Mouse (Mus musculus): ENCODE measurements around the gene Nfatc2.

The Nfatc2 gene

GRCm38 (mm10) chr2:168601491-168602386 is at the start of gene Nfatc2:
Nfatc2 (minus strand) TSS chr2:168601657.
- DNase-seq: peak; percentile 74 to 76

DNA sequence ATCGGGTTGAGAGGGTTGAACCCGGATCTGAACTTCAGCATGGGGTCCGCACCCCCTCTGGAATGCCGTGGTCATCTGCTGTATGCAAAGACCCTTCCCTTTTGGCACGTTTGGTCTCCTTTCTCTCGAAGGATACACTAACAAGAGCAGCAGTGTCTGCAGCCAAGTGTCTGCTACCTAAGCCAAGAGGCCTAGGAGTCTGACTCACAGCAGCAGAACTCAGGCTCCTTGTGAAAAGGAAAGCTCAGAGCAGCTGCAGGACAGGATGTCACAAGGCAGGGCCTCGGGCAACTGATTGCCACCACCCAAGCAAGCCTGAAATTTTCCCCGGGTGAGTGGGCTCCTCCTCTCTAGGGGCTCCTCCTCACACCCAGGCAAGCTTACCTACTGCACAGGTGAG is 46.7 kb upstream of the Nfatc2 start:
- DNase-seq: no peak

DNA sequence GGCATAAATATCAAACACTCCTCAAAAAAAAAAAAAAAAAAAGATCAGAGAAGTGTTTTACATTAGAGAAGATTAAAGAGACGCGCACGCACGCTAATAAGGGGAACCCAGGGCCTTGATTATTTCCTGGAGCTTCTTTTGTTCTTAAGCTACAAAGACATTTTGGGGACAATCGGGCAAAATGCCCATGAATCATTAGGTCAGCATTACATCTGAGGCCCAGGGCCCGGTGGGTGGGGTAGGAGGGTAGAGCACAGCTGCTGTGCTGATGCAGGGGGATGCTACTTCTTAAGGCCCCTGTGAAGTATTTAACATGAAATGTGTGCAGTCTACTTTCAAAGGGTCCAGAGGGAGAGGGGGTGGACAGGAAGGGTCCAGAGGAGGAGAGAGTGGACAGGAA is 43.4 kb upstream of the Nfatc2 start:
- no peak for DNase-seq

GRCm38 (mm10) chr2:168643524-168644177 is 42.2 kb upstream of the Nfatc2 start:
- peak in 1 of 2 experiments; percentile 33 for DNase-seq

DNA sequence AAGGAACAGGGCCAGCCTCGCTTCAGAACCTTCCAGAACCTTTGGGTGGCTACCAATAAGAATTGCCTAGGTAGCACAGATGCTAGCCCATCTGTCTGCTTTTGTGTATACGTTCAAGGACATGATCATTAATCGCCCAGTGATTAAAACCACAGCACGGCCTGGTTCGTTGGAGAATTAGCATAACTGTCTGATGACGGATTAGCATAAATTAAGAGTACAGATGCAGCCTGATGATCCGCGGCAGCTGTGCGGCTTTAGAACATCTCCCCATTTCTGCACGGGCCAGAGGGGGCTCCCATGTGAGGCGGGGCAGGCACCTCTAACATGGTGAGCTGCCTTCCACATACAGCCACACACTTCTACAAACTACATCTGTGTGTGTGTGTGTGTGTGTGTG is 40.7 kb upstream of the Nfatc2 start:
- DNase-seq: no peak

- DNase-seq: no peak
These were observed 39.0 kb upstream of the Nfatc2 start for GRCm38 (mm10) chr2:168640460-168640859.

DNA sequence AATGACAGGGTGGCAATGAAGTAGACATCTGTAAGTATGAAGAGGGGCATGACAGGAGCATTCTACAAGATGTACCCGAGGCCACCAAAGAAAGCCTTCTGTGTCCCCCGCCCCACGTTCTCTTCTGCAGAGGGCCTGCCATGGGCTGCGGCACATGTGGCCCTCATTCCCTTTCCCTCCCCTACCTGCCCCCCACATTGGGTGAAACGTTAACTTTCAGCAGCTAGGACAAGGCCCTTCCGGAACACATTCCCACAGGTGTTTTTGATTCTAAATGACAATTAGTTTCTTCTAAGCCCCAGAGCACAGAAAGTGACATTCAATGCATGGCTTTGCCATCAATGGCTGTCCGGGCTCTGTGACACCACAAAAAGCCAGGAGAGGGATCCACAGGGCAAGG is 33.4 kb upstream of the Nfatc2 start:
- DNase-seq: no peak

GRCm38 (mm10) chr2:168633301-168633816 is 31.9 kb upstream of the Nfatc2 start:
- no peak for DNase-seq

- DNase-seq: no peak
These were observed 31.1 kb upstream of the Nfatc2 start for GRCm38 (mm10) chr2:168632543-168632942.

- DNase-seq: peak; percentile 91 to 94
These were observed 27.3 kb upstream of the Nfatc2 start for GRCm38 (mm10) chr2:168628787-168629186.

DNA sequence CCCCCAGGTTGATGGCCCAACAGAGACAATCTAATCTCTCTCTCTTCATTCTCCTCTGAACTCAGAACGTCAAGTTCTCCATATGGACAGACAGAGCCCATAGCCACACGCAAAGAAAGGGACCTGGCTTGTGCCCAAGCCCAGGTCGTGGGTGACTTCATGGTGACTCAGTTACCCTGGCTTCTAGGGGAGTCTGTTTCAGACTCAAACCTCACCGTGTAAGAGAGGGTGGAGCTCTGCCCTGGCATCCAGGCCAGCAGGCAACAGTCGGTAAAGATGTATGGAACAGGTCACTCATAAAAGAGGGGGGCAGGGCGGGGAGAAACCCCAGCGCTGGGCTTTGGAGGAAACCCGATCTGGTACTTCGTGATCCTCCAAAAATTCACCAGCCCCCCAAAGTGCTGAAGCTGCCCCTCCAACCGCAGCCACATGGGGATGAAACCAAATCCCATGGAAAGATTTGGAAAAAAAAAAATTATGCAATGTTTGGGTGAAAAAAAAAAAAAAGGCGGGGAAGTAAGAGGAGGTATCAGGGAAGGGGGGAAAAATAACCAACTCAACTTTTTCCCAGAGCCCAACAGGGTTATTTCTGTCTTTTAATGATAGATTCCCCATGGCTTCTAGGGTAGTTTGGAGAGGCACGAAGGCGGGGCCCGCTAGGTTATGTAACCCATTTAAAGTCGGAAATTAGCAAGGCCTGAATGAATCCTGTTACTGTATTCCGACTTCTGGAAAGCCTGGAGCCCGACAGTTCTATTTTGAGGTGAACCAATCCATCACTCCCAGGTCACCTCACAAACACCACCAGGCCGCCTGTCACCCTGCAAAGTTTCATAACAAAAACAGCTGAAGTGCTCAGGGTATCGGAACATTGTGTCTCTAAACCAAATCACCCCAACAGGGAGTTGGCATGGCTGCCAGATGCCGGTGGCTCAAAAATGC is 26.6 kb upstream of the Nfatc2 start:
- peak in 1 of 2 experiments; percentile 31 for DNase-seq

GRCm38 (mm10) chr2:168626385-168626784 is 24.9 kb upstream of the Nfatc2 start:
- peak in 1 of 2 experiments; percentile 35 for DNase-seq

- DNase-seq: no peak
These were observed 23.6 kb upstream of the Nfatc2 start for GRCm38 (mm10) chr2:168625091-168625490.

- peak; percentile 63 to 70 for DNase-seq
These were observed 19.8 kb upstream of the Nfatc2 start for GRCm38 (mm10) chr2:168621111-168621802.

- DNase-seq: no peak
These were observed 16.8 kb upstream of the Nfatc2 start for GRCm38 (mm10) chr2:168618205-168618717.

DNA sequence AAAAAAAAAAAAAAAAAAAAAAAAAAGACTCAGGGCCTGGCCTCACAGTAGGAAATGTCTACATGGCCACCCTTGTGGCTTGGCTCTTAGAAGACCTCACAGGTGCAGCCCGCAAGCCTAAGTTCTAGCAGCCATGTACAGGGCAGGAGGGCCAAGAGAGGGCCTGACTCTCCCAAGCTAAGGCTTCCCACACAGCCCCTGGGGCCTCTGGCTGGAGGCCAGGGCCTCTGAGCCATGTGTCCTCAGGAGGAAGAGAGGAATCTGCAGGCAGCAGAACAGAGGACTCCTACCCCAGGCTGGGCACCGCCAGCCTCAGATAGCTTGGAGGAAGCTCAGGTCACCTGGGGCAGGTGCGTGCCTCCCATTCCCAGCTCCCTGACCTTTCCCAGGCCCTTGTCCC is 13.7 kb upstream of the Nfatc2 start:
- DNase-seq: peak; percentile 53 to 58

DNA sequence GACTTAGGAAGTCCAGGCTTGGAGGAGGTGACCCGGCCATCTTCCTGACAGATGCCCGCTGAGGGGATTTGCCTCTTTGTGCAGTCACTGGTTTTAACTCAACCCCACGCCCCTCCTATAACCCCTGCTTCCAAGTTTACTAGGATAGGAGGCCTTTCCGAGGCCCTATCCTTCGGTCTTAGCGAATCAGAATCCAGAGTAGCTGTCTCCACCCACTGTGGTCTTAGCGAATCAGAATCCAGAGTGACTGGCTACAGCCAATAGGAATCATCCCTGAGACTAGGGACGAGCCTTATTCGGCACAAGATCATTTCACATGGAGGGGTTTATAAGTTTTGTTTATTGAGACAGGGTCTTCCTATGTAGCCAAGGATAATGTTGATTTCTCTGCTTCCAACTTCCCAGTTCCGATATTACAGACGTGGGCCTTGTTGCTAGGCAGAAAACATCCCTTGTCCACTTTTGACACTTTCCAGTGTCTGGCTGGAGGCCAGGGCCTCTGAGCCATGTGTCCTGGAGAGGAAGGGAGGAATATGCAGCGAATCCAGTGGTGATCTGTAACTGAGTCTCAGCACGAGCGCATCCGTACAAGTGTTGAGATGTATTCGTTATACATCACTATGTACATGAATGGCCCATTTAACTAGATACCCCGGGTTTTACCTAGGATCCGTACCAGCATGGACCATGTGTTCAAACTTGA is 12.9 kb upstream of the Nfatc2 start:
- DNase-seq: peak; percentile 48 to 53

DNA sequence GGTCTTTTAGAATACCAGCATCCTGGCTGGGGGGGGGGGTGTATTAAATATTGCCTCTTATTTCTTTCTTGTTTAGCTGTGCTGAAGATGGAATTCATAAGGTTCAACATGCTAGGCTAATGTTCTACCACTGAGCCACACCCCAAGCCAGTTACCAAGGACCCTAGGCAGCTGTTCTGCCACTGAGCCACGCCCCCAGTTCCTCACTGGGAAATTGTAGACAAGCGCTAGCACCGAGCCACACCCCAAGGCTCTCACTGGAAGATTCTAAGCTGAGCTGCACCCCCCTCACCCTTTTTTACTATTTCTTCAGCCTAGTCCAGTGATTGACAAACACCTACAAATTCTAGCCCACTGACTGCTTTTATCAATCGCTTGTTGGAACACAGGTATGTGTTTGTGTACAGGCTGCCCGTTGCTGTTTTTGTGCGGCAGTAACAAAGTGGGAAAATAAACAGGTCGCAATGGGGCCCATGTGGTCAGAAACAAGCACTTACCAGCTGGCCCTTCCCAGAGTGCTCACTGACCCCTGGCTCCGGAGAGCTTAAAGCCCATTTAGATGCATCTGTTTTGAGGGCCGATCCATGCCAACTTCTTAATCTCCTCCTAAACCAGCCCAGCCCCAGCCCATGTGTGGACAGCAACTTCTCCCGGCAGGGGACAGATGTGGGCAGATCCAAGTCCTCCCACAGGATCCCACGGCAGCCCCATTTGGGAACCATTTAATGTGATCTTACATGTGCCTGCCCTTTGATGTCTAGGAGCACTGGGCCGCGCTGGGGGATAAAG is 11.8 kb upstream of the Nfatc2 start:
- peak in 1 of 2 experiments; percentile 49 for DNase-seq

DNA sequence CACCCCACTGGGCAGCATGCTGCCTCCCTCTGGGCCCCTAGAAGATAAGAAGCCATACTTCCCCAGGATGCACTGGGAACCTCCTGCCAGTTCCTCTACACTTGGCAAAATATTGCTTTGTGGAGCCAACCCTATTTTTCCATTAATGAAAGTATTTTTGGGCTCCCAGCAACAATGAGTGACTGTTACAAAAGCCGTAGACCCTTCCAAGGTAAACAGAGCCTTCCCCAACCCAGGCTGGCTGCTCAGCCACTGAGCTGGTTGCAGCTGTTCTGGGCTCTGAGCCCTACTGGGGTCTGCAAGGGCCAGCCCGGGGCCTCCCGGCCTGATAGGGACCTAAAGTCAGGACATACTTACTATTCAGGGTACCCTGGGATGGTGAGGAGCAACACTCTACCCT is 9.5 kb upstream of the Nfatc2 start:
- DNase-seq: no peak

DNA sequence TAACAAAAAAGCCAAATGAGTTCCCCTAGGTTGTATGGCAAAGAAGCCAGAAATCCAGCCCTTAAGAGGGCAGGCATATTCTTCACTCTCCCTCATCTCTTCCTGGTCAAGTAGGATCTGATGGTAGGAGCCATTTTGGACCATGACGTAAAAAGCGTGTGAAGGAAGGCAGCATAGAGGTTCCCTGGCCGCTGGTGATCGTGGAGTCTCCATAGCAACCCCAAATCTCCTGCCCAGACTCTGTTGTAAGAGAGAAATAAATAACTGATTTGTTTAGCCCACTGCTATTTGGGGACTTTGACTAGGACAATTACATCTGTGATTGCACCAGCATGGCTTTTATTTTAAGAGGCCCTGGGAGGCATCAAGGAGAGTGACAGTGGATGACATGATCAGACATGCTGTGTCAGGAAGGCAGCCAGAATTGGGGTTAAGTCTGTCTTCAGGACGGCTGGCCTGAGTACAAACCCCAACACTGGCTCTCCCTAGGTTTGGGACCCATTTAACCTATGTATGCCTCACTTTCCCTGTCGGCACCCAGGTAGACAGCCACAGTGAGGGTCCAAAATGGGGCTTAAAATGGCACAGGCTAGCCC is 8.3 kb upstream of the Nfatc2 start:
- DNase-seq: no peak
